Mouse (Mus musculus): ENCODE measurements around the gene Afap1l2. TPM values are rescaled to one million over a fixed set of nuclear protein-coding genes. Genes with fewer than 3 reads are reported as not detected.
A peak's percentile ranks its signal among the peaks of the same experiment; 100 is the strongest.

The Afap1l2 gene
- polyA plus RNA-seq, 1 experiment: 15.2 TPM

DNA sequence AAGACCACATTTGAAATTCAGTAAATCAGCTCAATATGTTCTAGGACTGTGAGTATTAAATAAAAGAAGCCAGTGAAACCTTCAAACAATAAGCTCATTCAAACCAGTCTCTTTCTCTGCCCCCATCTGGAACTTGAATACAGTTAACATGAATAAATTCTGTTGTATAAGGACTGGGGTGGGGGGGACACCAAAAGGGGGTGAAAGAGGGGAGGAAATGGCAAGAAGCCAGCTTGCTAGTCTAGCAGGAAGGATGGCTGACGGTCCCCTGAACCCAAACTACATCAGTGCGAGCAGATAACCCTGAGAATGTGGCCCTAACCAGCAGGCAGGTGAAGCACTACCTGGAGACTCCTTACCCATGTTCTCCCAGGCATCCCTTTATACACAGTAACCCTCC, 9.1 kb downstream of the Afap1l2 start:
- Histone ChIP-seq H3K79me2 (ENCODE audit: control insufficient read depth, insufficient read depth) (no peaks in the 10 kb centered on the region), H3K4me3 (no peak overlapping the region), H3ac (ENCODE audit: control insufficient read depth, insufficient read length) (no peak overlapping the region), H3K4me2 (ENCODE audit: low read depth) (no peak overlapping the region), H3K27me3 (ENCODE audit: control insufficient read depth, insufficient read depth, insufficient read length) (no peaks in the 10 kb centered on the region), H3K36me3 (ENCODE audit: control insufficient read depth, insufficient read depth) (no peaks in the 10 kb centered on the region)
- TF ChIP-seq POLR2AphosphoS2 (IDR thresholded peaks at IDR 0.05; ENCODE audit: insufficient read length, low read depth): no peak
- TF ChIP-seq E2F4 (IDR thresholded peaks at IDR 0.05; ENCODE audit: insufficient read depth): no peak
- no peak for TF ChIP-seq TCF12 (IDR thresholded peaks at IDR 0.05; ENCODE audit: insufficient read depth, poor library complexity, severe bottlenecking)
- TF ChIP-seq MYOG (IDR thresholded peaks at IDR 0.05; ENCODE audit: control insufficient read depth in 1 of 3, insufficient read depth in 1 of 3, insufficient read length in 2 of 3, low read depth in 2 of 3): no peak
- TF ChIP-seq REST (IDR thresholded peaks at IDR 0.05; ENCODE audit: insufficient read depth, insufficient read length): no peak
- TF ChIP-seq MAX (IDR thresholded peaks at IDR 0.05; ENCODE audit: low read depth): no peak
- TF ChIP-seq MYOD1 (IDR thresholded peaks at IDR 0.05; ENCODE audit: control insufficient read depth in 1 of 3, insufficient read length in 2 of 3, low read depth in 2 of 3): no peak
- TF ChIP-seq CEBPB (IDR thresholded peaks at IDR 0.05; ENCODE audit: insufficient read depth, poor library complexity, severe bottlenecking): no peak

DNA sequence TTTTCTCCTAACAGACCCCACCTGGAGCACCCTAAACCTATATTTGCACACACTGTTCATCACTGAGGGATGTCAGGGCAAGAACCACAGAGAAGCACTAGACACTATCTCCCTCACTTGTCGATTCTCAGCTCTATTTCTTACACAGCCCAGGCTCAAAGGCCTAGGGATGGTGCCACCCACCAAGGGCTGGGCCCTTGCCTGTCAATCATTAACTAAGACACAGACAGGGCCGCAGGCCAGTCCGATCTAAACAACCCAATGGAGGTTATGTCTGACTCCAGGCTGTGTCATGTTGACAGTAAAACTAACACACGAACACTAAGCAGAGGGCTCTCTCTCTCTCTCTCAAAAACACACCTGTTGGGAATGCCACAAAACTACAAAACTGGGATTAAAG, 9.7 kb downstream of the Afap1l2 start:
- H3K79me2 ChIP-seq (ENCODE audit: control insufficient read depth, insufficient read depth): no peaks in the 10 kb centered on the region
- H3K4me2 ChIP-seq (ENCODE audit: low read depth): no peak overlapping the region
- no peaks in the 10 kb centered on the region for H3K27me3 ChIP-seq (ENCODE audit: control insufficient read depth, insufficient read depth, insufficient read length)
- TF ChIP-seq CEBPB (IDR thresholded peaks at IDR 0.05; ENCODE audit: insufficient read depth, poor library complexity, severe bottlenecking): no peak
- no peak for TF ChIP-seq MAX (IDR thresholded peaks at IDR 0.05; ENCODE audit: low read depth)
- no peak for TF ChIP-seq TCF12 (IDR thresholded peaks at IDR 0.05; ENCODE audit: insufficient read depth, poor library complexity, severe bottlenecking)
- no peak for TF ChIP-seq TCF3 (IDR thresholded peaks at IDR 0.05; ENCODE audit: insufficient read length, low read depth)
- TF ChIP-seq POLR2A (IDR thresholded peaks at IDR 0.05; ENCODE audit: insufficient read length, low read depth): no peak
- TF ChIP-seq USF1 (IDR thresholded peaks at IDR 0.05; ENCODE audit: low read depth): no peak
- no peak for TF ChIP-seq MYOD1 (IDR thresholded peaks at IDR 0.05; ENCODE audit: control insufficient read depth in 1 of 3, insufficient read length in 2 of 3, low read depth in 2 of 3)
- no peak for TF ChIP-seq E2F4 (IDR thresholded peaks at IDR 0.05; ENCODE audit: insufficient read depth)
- TF ChIP-seq MYOG (IDR thresholded peaks at IDR 0.05; ENCODE audit: control insufficient read depth in 1 of 3, insufficient read depth in 1 of 3, insufficient read length in 2 of 3, low read depth in 2 of 3): no peak
- TF ChIP-seq REST (IDR thresholded peaks at IDR 0.05; ENCODE audit: insufficient read depth, insufficient read length): no peak
- no peak for TF ChIP-seq SRF (IDR thresholded peaks at IDR 0.05; ENCODE audit: control insufficient read depth, insufficient read length, low read depth)
- TF ChIP-seq POLR2AphosphoS2 (IDR thresholded peaks at IDR 0.05; ENCODE audit: insufficient read length, low read depth): no peak
- no peak overlapping the region for H3ac ChIP-seq (ENCODE audit: control insufficient read depth, insufficient read length)
- no peaks in the 10 kb centered on the region for H3K36me3 ChIP-seq (ENCODE audit: control insufficient read depth, insufficient read depth)
- H3K4me3 ChIP-seq: no peak overlapping the region

DNA sequence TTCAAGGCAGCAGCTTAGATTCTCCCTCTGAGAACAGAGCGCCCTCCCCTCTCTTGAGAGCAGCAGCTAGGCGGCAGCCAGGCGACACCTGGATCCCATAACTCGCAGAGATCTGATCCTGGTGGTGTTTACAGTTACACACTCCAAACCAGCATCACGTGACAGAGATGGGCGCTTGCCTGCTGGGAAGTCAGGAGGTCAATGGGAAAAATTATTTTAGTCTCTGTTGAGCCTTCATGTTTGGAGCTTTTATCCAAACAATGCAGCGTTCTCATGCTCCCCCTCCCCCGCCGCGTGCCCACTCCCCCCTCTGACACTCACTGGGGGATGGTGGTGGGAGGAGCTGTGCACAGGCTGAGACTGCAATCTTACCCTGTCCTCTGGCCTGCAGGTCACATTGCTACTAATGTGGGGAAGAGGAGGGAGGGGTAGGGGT, 10.8 kb downstream of the Afap1l2 start:
- Histone ChIP-seq H3ac (ENCODE audit: control insufficient read depth, insufficient read length) (no peak overlapping the region), H3K4me2 (ENCODE audit: low read depth) (peak overlapping the region; percentile 35), H3K79me2 (ENCODE audit: control insufficient read depth, insufficient read depth) (no peaks in the 10 kb centered on the region), H3K36me3 (ENCODE audit: control insufficient read depth, insufficient read depth) (no peaks in the 10 kb centered on the region), H3K27me3 (ENCODE audit: control insufficient read depth, insufficient read depth, insufficient read length) (no peaks in the 10 kb centered on the region), H3K4me3 (no peak overlapping the region)
- TF ChIP-seq E2F4 (IDR thresholded peaks at IDR 0.05; ENCODE audit: insufficient read depth): no peak
- TF ChIP-seq USF1 (IDR thresholded peaks at IDR 0.05; ENCODE audit: low read depth): peak; percentile 88
- no peak for TF ChIP-seq CEBPB (IDR thresholded peaks at IDR 0.05; ENCODE audit: insufficient read depth, poor library complexity, severe bottlenecking)

DNA sequence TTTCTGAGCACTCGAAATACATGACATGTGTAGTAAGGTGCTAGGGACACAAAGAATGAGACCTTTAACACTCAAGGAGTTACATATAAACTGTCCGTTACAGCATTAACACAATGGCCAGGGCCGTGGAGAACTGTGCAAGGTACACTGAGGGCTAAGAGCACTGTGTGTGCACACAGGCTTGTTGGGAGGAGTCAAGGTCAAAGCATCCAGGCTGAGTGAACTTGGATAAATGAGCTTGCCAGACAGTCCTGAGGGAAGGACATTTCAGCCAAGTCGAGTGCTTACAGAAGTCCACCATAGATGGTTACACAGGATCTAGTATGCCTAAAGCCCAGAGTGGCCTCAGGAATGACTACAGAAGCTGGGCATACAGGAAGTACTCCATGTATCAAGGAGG, 12.6 kb downstream of the Afap1l2 start:
- no peak overlapping the region for H3K4me3 ChIP-seq
- H3K4me2 ChIP-seq (ENCODE audit: low read depth): no peak overlapping the region
- no peak overlapping the region for H3ac ChIP-seq (ENCODE audit: control insufficient read depth, insufficient read length)
- no peaks in the 10 kb centered on the region for H3K79me2 ChIP-seq (ENCODE audit: control insufficient read depth, insufficient read depth)
- H3K36me3 ChIP-seq (ENCODE audit: control insufficient read depth, insufficient read depth): no peaks in the 10 kb centered on the region
- TF ChIP-seq TCF12 (IDR thresholded peaks at IDR 0.05; ENCODE audit: insufficient read depth, poor library complexity, severe bottlenecking) (no peak), POLR2A (IDR thresholded peaks at IDR 0.05; ENCODE audit: insufficient read length, low read depth) (no peak), MAX (IDR thresholded peaks at IDR 0.05; ENCODE audit: low read depth) (no peak), USF1 (IDR thresholded peaks at IDR 0.05; ENCODE audit: low read depth) (no peak), SRF (IDR thresholded peaks at IDR 0.05; ENCODE audit: control insufficient read depth, insufficient read length, low read depth) (no peak), POLR2AphosphoS2 (IDR thresholded peaks at IDR 0.05; ENCODE audit: insufficient read length, low read depth) (no peak)
- H3K27me3 ChIP-seq (ENCODE audit: control insufficient read depth, insufficient read depth, insufficient read length): no peaks in the 10 kb centered on the region

DNA sequence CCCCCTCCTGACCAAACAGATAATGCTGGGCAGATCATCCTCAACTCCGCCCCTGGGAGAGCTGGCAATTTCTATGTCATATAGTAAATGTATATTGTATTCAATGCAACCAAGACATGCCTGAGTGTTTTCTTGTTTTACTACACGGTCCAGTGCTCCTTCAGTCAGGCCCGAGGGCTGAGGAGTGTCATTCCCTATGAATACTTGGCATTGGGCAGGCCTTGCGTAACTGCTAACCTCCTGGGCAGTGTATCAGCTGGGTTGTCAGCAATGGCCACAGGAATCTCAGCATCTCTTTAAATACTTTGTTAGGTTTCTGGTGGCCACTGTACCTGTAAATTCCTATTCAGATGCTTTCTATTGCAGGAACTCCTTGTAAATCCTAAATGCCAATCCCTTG, 13.4 kb downstream of the Afap1l2 start:
- no peaks in the 10 kb centered on the region for H3K36me3 ChIP-seq (ENCODE audit: control insufficient read depth, insufficient read depth)
- H3K4me3 ChIP-seq: no peak overlapping the region
- no peaks in the 10 kb centered on the region for H3K27me3 ChIP-seq (ENCODE audit: control insufficient read depth, insufficient read depth, insufficient read length)
- no peak overlapping the region for H3ac ChIP-seq (ENCODE audit: control insufficient read depth, insufficient read length)
- TF ChIP-seq SRF (IDR thresholded peaks at IDR 0.05; ENCODE audit: control insufficient read depth, insufficient read length, low read depth) (no peak), CEBPB (IDR thresholded peaks at IDR 0.05; ENCODE audit: insufficient read depth, poor library complexity, severe bottlenecking) (peak; percentile 91), USF1 (IDR thresholded peaks at IDR 0.05; ENCODE audit: low read depth) (no peak)
- peak overlapping the region; percentile 12 for H3K4me2 ChIP-seq (ENCODE audit: low read depth)
- no peaks in the 10 kb centered on the region for H3K79me2 ChIP-seq (ENCODE audit: control insufficient read depth, insufficient read depth)
